Mouse (Mus musculus): ENCODE data around the gene Ifna11.

Ifna11 gene

GRCm38 (mm10) chr4:88841438-88841911, 21.7 kb downstream of the Ifna11 start, which contains the start of gene Ifna4:
Gene Ifna4, plus strand, starts transcription at chr4:88841861.
- DNase-seq, result no peak

- no peak for DNase-seq
Observed at GRCm38 (mm10) chr4:88845334-88845733, 25.6 kb downstream of the Ifna11 start.

- no peak for DNase-seq
Observed at GRCm38 (mm10) chr4:88849698-88850097, 29.9 kb downstream of the Ifna11 start, which contains the start of gene Ifna1. Gene Ifna1, plus strand, starts transcription at chr4:88850087.

- no peak for DNase-seq
Observed at GRCm38 (mm10) chr4:88851026-88851763, 31.4 kb downstream of the Ifna11 start.

- DNase-seq, result no peak
Observed at GRCm38 (mm10) chr4:88859214-88859613, 39.5 kb downstream of the Ifna11 start.

GRCm38 (mm10) chr4:88863309-88863708, 43.5 kb downstream of the Ifna11 start:
- no peak for DNase-seq

GRCm38 (mm10) chr4:88864599-88864998, 44.8 kb downstream of the Ifna11 start:
- no peak for DNase-seq

- DNase-seq, result no peak
Observed at GRCm38 (mm10) chr4:88865011-88865569, 45.3 kb downstream of the Ifna11 start.

- peak; percentile 67 to 70 for DNase-seq
Observed at GRCm38 (mm10) chr4:88867366-88867925, 47.7 kb downstream of the Ifna11 start.

GRCm38 (mm10) chr4:88867926-88868911, 48.5 kb downstream of the Ifna11 start:
- DNase-seq, result peak in 1 of 2 experiments; percentile 7
